Mouse (Mus musculus) G1E (cell line): ENCODE results near the gene Itgav.

ENCODE experiments used
- CTCF ChIP-seq: IDR thresholded peaks from 2 replicates; pipeline ENCODE4 v1.5.1; 2012; ENCODE audit warnings: low read depth, low read length, inconsistent platforms, mixed read lengths
- GATA1 ChIP-seq: IDR thresholded peaks from 2 replicates; pipeline ENCODE4 v1.6.1; 2012; ENCODE audit warnings: borderline replicate concordance, low read length, inconsistent platforms, mixed read lengths
- TAL1 ChIP-seq: conservative IDR thresholded peaks from 2 replicates; pipeline ENCODE4 v1.6.1; 2012; ENCODE audit warnings: low read depth, low read length, inconsistent platforms, mixed read lengths

DNA sequence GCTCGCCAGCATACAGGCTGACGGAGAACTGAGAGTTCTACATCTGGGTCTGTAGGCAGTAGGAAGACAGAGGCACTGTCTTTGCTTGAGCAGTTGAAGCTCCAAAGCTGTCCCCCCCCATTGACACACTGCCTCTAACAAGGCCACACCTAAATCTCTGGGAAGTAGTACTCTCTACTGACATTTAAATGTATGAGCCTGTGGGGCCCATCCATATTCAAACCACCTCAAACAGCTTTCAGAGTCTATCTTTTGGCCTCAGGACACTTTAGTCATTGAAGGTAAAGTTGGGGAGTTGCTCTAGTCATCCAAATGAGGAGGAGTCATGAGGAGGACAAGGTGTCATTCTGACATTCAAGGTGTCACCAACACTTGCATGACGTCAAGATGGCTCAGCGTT lies 5.9 kb upstream of the Itgav start:
- TF ChIP-seq GATA1 (no peak), CTCF (no peak), TAL1 (no peak)
